Mouse (Mus musculus) lung, postnatal 0 days (tissue): Measurements from ENCODE around the gene Gm14147. TPM values are rescaled to one million over a fixed set of nuclear protein-coding genes. Genes with fewer than 3 reads are reported as not detected.
"Not testable (repeated sequence)": the region's sequence is repeated elsewhere in the genome, so short reads cannot be mapped to it uniquely, and the experiment has no call there.

Experiments
- ATAC-seq: fragments of 200-750 bp; cut with Nextera tagmentation; 2 replicates; pipeline ENCODE4 v1.8.0; 2017; ENCODE audit warnings: moderate library complexity
- DNase-seq: peaks from one replicate; pipeline ENCODE4 v3.0.0-alpha.2; 2016; ENCODE audit warnings: low spot score
- H3K27ac ChIP-seq: fragments of 300-500 bp; sonication (generic); 2 replicates; pipeline ENCODE4 v1.5.1; 2014; ENCODE audit warnings: antibody characterized with exemption, mild to moderate bottlenecking, low read length, mixed read lengths
- H3K27me3 ChIP-seq: fragments of 300-500 bp; sonication (generic); replicated peaks from 2 replicates; pipeline ENCODE4 v1.6.1; 2014; ENCODE audit warnings: low read length, mixed read lengths; ENCODE audit not compliant: insufficient read depth
- H3K36me3 ChIP-seq: fragments of 300-500 bp; sonication (generic); 2 replicates; pipeline ENCODE4 v1.6.1; 2014; ENCODE audit warnings: low read length, mixed read lengths; ENCODE audit not compliant: insufficient read depth
- H3K4me1 ChIP-seq: fragments of 300-500 bp; sonication (generic); 2 replicates; pipeline ENCODE4 v1.6.1; 2014; ENCODE audit warnings: antibody characterized with exemption, low read depth, low read length, mixed read lengths; ENCODE audit not compliant: insufficient read depth
- H3K4me2 ChIP-seq: fragments of 300-500 bp; sonication (generic); replicated peaks from 2 replicates; pipeline ENCODE4 v1.6.1; 2014; ENCODE audit warnings: low read depth, mild to moderate bottlenecking, low read length, moderate library complexity, mixed read lengths
- H3K4me3 ChIP-seq: fragments of 300-500 bp; sonication (generic); 2 replicates; pipeline ENCODE4 v1.5.1; 2014; ENCODE audit warnings: low read depth, low read length
- H3K9ac ChIP-seq: fragments of 300-500 bp; sonication (generic); replicated peaks from 2 replicates; pipeline ENCODE4 v1.6.1; 2014; ENCODE audit warnings: low read depth, mild to moderate bottlenecking
- H3K9me3 ChIP-seq: fragments of 300-500 bp; sonication (generic); 2 replicates; pipeline ENCODE4 v1.6.1; 2016; ENCODE audit warnings: low read length, mixed read lengths
- CTCF ChIP-seq: IDR thresholded peaks from 2 replicates; pipeline ENCODE4 v1.5.1; 2016; ENCODE audit warnings: antibody characterized with exemption, mild to moderate bottlenecking
- EP300 ChIP-seq: IDR thresholded peaks from 2 replicates; pipeline ENCODE4 v1.6.1; 2016; ENCODE audit warnings: antibody characterized with exemption, mild to moderate bottlenecking, control low read depth
- WGBS: fragments of 180-500 bp; shearing (Covaris S2); extraction: QIAGEN DNeasy Blood & Tissue Kit; methylation state at CpG from one replicate; pipeline ENCODE4 v1.1.7; 2014; 5-methylcytosine and 5-hydroxymethylcytosine counted together
- polyA plus RNA-seq: library from polyadenylated mRNA; unstranded; fragments of >200 nt; fragmentation: Nextera tagmentation; extraction: Ambion mirVana; gene quantifications from 2 replicates; pipeline ENCODE4 v1.2.1, GENCODE M21; 2015

Gene Gm14147
- polyA plus RNA-seq, result not detected in 2 replicates

DNA sequence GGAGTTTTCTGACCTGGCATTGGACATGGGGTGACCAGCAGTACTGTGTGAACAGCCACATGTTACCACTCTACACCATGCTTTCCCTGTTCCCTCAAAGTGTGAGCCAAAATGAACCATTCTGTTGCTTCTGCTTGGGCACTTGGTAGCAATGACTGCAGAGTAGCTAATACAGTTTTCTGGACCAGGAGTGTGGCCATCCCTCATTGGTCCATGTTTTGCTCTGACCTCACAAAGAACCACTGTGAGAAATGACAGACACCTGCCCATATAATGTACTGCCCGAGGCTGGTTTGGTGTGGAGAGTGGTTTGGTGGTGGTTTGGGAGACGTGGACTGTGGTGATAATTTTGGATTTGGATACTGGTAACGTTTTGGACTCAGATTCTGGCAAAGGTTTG lies at the start of gene Gm14147:
TSS of gene Gm14147 (plus strand) at position 301 of the 400 bp plus-strand sequence.
- not testable (repeated sequence) for H3K9ac ChIP-seq, H3K4me3 ChIP-seq, H3K4me2 ChIP-seq, H3K36me3 ChIP-seq, H3K27me3 ChIP-seq, H3K9me3 ChIP-seq, DNase-seq, H3K27ac ChIP-seq, H3K4me1 ChIP-seq, ATAC-seq
- no CpG with 5 or more reads among the region's 3 CpGs for WGBS

DNA sequence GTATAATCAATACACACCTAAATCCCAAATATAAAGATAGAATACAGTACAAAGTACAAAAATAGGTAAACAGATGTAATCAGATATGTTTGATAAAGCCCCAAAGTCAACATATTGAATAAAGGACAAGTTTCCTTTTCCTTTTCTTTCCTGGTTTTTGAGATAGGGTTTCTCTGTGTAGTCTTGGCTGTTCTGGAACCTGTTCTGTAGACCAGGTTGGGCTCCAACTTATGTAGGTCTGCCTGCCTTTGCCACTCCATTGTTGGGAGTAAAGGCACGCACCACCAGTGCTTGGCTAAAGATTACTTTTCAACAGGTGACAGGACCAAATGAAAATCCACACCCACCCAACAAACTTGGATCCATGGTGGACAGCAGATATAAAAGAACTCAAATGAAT lies 41.4 kb upstream of the Gm14147 start:
- DNase-seq (peak; percentile 3), ATAC-seq (no peak)
- TF ChIP-seq EP300, result no peak
- no peak for TF ChIP-seq CTCF
- no peaks in the 10 kb centered on the region for H3K36me3 ChIP-seq
- no peak overlapping the region for H3K27ac ChIP-seq
- H3K4me3 ChIP-seq, result no peak overlapping the region
- H3K4me2 ChIP-seq, result no peak overlapping the region
- H3K4me1 ChIP-seq, result no peaks in the 10 kb centered on the region
- no peaks in the 10 kb centered on the region for H3K9me3 ChIP-seq
- H3K27me3 ChIP-seq, result no peaks in the 10 kb centered on the region
- no peak overlapping the region for H3K9ac ChIP-seq
- WGBS, result 66% methylated on average over 1 of the region's 1 CpGs

DNA sequence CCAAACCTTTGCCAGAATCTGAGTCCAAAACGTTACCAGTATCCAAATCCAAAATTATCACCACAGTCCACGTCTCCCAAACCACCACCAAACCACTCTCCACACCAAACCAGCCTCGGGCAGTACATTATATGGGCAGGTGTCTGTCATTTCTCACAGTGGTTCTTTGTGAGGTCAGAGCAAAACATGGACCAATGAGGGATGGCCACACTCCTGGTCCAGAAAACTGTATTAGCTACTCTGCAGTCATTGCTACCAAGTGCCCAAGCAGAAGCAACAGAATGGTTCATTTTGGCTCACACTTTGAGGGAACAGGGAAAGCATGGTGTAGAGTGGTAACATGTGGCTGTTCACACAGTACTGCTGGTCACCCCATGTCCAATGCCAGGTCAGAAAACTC lies 5.8 kb upstream of the Gm14147 start, which contains the start of gene Gm14151:
TSS of gene Gm14151 (minus strand) at position 101 of the 400 bp plus-strand sequence.
- not testable (repeated sequence) for DNase-seq, H3K4me1 ChIP-seq, H3K9me3 ChIP-seq, H3K4me2 ChIP-seq, H3K27ac ChIP-seq, H3K36me3 ChIP-seq, H3K27me3 ChIP-seq, ATAC-seq, H3K9ac ChIP-seq, H3K4me3 ChIP-seq
- WGBS, result no CpG with 5 or more reads among the region's 3 CpGs

Other genes with a start within 250 kb of the Gm14147 start
- 56.5 and 57.3 TPM in 2 replicates for gene Abhd12, start 193.5 kb upstream of the Gm14147 start, polyA plus RNA-seq
- gene Gins1, start 192.8 kb upstream of the Gm14147 start, polyA plus RNA-seq, result 4.4 and 6.1 TPM in 2 replicates
- gene Ninl, start 58.9 kb upstream of the Gm14147 start, polyA plus RNA-seq, result 2.9 and 3.9 TPM in 2 replicates
- 20.8 and 23.4 TPM in 2 replicates for gene Nanp, start 58.8 kb upstream of the Gm14147 start, polyA plus RNA-seq
- not detected in 2 replicates for gene Gm14151, start 5.9 kb upstream of the Gm14147 start, polyA plus RNA-seq